Comparison of ENCODE assay signal across 12 mouse cellular contexts in genomic region chr16:55503273-55503672, GRCm38 (mm10).
DNase-seq lines count a peak whose midpoint lies in the region; ATAC-seq and TF ChIP-seq lines count a peak whose summit lies in the region.
"Had no signal": no experiment of that assay in that cellular context is flagged by ENCODE, and none has a peak within 500 bp of the region (broad histone marks: within the 10 kb centered on the region; RNA-seq: fewer than 3 reads in every experiment).

No protein-coding gene starts in this region.

- TF ChIP-seq CTCF in hindbrain, postnatal 0 days (IDR thresholded peaks at IDR 0.05; ENCODE audit: low read depth) = 0 out of 2 replicates have a peak, but pooled peaks have one; percentile 8
- TF ChIP-seq CTCF in Patski (IDR thresholded peaks at IDR 0.05) = peak; percentile 36

- H3K27me3 ChIP-seq in hindbrain, postnatal 0 days (ENCODE audit: insufficient read depth, low read length) = no peaks in the 10 kb centered on the region
- no peaks in the 10 kb centered on the region for H3K27me3 ChIP-seq in hindbrain, embryonic 10.5 days (ENCODE audit: insufficient read depth, poor library complexity, severe bottlenecking)
- H3K27me3 ChIP-seq in midbrain, embryonic 11.5 days (ENCODE audit: control insufficient read depth, insufficient read depth, low read length) = no peaks in the 10 kb centered on the region
- no peaks in the 10 kb centered on the region for H3K27me3 ChIP-seq in midbrain, embryonic 13.5 days
- no peaks in the 10 kb centered on the region for H3K27me3 ChIP-seq in Patski
- H3K27me3 ChIP-seq: limb, embryonic 12.5 days had no signal

- no peak overlapping the region for H3K4me3 ChIP-seq in hindbrain, postnatal 0 days (ENCODE audit: low read length)
- H3K4me3 ChIP-seq in hindbrain, embryonic 10.5 days = no peak overlapping the region
- no peak overlapping the region for H3K4me3 ChIP-seq in midbrain, embryonic 11.5 days (ENCODE audit: low read depth, low read length)
- no peak overlapping the region for H3K4me3 ChIP-seq in midbrain, embryonic 13.5 days (replicated peaks)
- H3K4me3 ChIP-seq: limb, embryonic 12.5 days; myocyte had no signal

- CTCF ChIA-PET in Patski (lab: Charles Lee) = interaction anchor here (1.3 kb wide), 1 partner anchor 27 kb away, joined by 3 read pairs; no protein-coding TSS in a partner anchor

- H3K36me3 ChIP-seq in hindbrain, postnatal 0 days (ENCODE audit: insufficient read depth, low read length) = no peaks in the 10 kb centered on the region
- no peaks in the 10 kb centered on the region for H3K36me3 ChIP-seq in hindbrain, embryonic 10.5 days
- no peaks in the 10 kb centered on the region for H3K36me3 ChIP-seq in midbrain, embryonic 11.5 days (ENCODE audit: control insufficient read depth, insufficient read depth, low read length)
- no peaks in the 10 kb centered on the region for H3K36me3 ChIP-seq in midbrain, embryonic 13.5 days
- H3K36me3 ChIP-seq: limb, embryonic 12.5 days had no signal

- no peak overlapping the region for H3K4me2 ChIP-seq in hindbrain, postnatal 0 days (ENCODE audit: low read depth, low read length)
- no peak overlapping the region for H3K4me2 ChIP-seq in midbrain, embryonic 11.5 days
- H3K4me2 ChIP-seq in midbrain, embryonic 13.5 days (replicated peaks) = no peak overlapping the region
- H3K4me2 ChIP-seq: limb, embryonic 12.5 days had no signal

- H3K27ac ChIP-seq in hindbrain, postnatal 0 days = no peak overlapping the region
- no peak overlapping the region for H3K27ac ChIP-seq in hindbrain, embryonic 10.5 days
- H3K27ac ChIP-seq in midbrain, embryonic 11.5 days (ENCODE audit: low read depth, low read length) = no peak overlapping the region
- no peak overlapping the region for H3K27ac ChIP-seq in midbrain, embryonic 13.5 days
- H3K27ac ChIP-seq: limb, embryonic 12.5 days had no signal

- no peak for ATAC-seq in hindbrain, postnatal 0 days
- ATAC-seq in midbrain, embryonic 11.5 days (ENCODE audit: low FRiP score) = no peak
- ATAC-seq in midbrain, embryonic 13.5 days = no peak
- ATAC-seq in Patski = no peak

- no peaks in the 10 kb centered on the region for H3K9me3 ChIP-seq in hindbrain, postnatal 0 days (ENCODE audit: low read length)
- H3K9me3 ChIP-seq in hindbrain, embryonic 10.5 days = no peaks in the 10 kb centered on the region
- no peaks in the 10 kb centered on the region for H3K9me3 ChIP-seq in midbrain, embryonic 11.5 days (ENCODE audit: control insufficient read depth, low read length)
- no peaks in the 10 kb centered on the region for H3K9me3 ChIP-seq in midbrain, embryonic 13.5 days
- H3K9me3 ChIP-seq: limb, embryonic 12.5 days had no signal

- POLR2A ChIA-PET in Patski (lab: Charles Lee) = no interaction called here

- DNase-seq in hindbrain, postnatal 0 days (ENCODE audit: low spot score) = no peak
- DNase-seq in hindbrain, embryonic 10.5 days (ENCODE audit: low spot score) = no peak
- peak; percentile 61 for DNase-seq in midbrain, embryonic 11.5 days (ENCODE audit: low spot score, missing footprints)
- no peak for DNase-seq in Patski (ENCODE audit: low read depth, low spot score)
- DNase-seq in thymus, postnatal 36 days = peak; percentile 15 to 24
- DNase-seq in T-cell, adult 2 months (ENCODE audit: low spot score) = no peak
- DNase-seq in layer of hippocampus, postnatal 36 days = no peak
- DNase-seq: adrenal gland, postnatal 25 days; cerebellum, adult 11 months had no signal

- in situ Hi-C loops in Patski (cut with MboI; ENCODE audit: low pct_unique_long_range_greater_than_20kb) = no loop called here

- H3K9ac ChIP-seq in hindbrain, postnatal 0 days (replicated peaks; ENCODE audit: low read length) = no peak overlapping the region
- no peak overlapping the region for H3K9ac ChIP-seq in midbrain, embryonic 11.5 days (ENCODE audit: low read length)
- no peak overlapping the region for H3K9ac ChIP-seq in midbrain, embryonic 13.5 days (replicated peaks)
- H3K9ac ChIP-seq: limb, embryonic 12.5 days had no signal

- H3K4me1 ChIP-seq in hindbrain, postnatal 0 days (ENCODE audit: insufficient read depth, low read length) = no peaks in the 10 kb centered on the region
- no peaks in the 10 kb centered on the region for H3K4me1 ChIP-seq in hindbrain, embryonic 10.5 days (replicated peaks)
- no peaks in the 10 kb centered on the region for H3K4me1 ChIP-seq in midbrain, embryonic 11.5 days (ENCODE audit: control insufficient read depth, insufficient read depth, low read length)
- no peaks in the 10 kb centered on the region for H3K4me1 ChIP-seq in midbrain, embryonic 13.5 days (replicated peaks)
- H3K4me1 ChIP-seq: limb, embryonic 12.5 days had no signal

Comparison
In these comparisons a context has a peak if more than half of its experiments do, and no peak if none do; other contexts are left out.
1. DNase-seq: peak in midbrain, embryonic 11.5 days (single experiment) and thymus, postnatal 36 days (2 of 2); none in hindbrain, postnatal 0 days (single experiment), hindbrain, embryonic 10.5 days (single experiment), Patski (single experiment), T-cell, adult 2 months (single experiment) and layer of hippocampus, postnatal 36 days (0 of 2).